Mouse (Mus musculus): ENCODE results near the gene Clec2i.
"Not testable (repeated sequence)": the region's sequence is repeated elsewhere in the genome, so short reads cannot be mapped to it uniquely, and the experiment has no call there.

Gene Clec2i

DNA sequence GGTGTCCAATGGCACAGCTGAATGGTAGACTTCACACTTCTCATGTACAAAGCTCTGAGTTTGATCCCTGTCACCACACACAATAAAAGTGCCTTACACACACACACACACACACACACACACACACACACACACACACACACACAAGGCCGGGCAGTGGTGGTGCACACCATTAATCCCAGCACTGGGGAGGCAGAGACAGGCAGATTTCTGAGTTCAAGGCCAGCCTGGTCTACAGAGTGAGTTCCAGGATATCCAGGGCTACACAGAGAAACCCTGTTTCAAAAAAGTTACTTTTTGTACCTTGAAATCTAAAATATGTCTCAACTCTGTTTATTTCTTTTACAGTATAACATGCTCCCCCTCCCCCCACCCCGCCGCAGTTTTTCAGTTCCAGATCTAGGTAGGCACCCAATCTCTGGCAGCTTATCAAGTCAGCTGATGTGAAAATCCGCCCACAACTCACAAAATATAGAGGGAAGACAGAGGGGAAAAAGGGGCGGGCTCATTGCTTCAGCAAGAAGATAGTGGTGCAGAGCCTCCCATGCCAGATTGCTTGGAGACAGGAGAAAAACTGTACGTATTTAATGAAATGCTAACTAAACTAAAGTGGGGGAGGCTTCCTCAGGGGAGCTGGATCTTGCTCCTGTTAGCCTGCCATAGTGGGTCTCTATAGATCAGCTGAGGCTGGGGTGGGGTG is at the start of gene Clec2i:
Gene Clec2i, plus strand, starts transcription at position 498 of the 700 bp plus-strand sequence.
- DNase-seq = peak; percentile 83

DNA sequence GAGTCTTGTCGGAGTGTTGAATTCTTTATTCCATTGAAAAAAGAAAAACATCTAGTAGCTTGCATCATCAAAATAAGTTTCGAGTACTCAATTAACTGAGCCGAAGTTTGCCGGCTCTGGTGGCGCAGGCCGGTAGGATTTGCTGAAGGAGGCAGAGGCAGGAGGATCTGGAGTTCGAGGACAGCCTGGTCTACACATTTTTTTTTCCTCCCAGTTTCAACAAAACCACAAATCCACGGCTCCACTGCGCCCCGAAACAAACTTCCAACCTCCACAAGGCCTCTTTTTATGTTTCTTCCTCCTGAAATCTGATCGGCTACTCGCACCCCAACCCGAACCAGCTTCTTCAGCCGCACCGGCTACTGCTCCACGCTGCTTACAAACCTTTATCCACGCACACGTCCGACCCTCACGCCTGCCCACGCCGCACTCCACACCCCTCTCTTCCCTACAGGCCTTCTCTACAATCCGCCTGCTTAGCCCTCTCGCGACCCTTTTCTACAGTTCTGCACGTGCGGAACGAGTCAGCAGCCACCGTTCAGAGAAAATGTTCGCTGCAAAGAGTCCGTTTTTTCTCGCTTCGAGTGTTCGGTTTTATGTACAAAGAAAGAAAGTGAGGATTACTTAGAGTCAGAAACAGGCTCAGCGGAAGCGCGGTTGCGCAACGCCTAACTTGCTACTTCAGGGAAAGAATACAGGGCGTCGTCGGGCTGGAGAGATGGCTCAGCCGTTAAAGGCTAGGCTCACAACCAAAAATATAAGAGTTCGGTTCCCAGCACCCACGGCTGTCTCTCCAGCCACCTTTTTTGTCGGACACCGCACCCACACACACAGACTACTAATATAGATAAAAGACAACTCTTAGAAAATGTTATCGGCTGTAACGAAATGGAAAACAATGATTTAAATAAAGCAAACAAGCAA is 48.8 kb upstream of the Clec2i start:
- DNase-seq = peak; percentile 88

DNA sequence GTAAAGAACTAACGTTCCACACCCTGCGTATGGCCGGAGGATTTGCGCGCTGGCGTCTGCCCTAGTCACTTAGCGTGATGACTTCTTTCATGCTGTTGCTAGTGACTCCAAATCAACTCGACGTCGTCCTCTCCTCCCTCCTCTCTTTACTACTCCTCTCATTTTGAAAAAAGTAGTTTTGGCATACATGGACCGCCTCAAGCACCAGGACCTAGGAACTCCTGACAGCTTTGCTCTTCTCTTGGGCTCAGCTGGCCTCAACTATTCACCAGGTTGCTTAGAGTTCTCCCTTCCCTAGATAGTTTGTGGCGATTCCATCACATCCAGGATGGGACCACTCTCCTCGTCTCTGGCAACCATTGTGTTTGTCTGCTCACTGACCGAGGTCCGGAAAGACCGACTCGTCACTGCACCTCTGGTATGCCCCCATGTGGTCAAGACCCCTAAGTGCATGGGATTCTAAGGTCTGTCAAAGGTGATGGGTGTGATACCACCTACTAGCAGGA is 48.1 kb upstream of the Clec2i start:
- DNase-seq = peak; percentile 92

DNA sequence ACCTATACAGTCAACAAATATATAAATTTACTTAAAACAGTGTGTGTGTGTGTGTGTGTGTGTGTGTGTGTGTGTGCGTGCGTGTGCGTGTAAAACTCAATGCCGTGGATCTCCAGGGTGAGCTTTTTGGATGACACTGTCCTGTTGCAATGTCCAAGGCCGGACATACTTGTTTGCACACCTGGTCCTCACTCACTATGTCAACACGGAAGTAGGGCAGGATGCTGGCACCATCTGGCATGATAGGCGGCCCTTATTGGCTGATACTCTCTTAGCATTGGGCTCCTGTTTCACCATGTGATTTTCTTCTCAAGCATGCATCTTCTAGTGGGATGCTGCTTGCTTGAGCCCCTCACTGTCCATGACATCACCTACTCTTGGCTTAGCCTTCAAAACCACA is 47.5 kb upstream of the Clec2i start:
- DNase-seq = no peak

DNA sequence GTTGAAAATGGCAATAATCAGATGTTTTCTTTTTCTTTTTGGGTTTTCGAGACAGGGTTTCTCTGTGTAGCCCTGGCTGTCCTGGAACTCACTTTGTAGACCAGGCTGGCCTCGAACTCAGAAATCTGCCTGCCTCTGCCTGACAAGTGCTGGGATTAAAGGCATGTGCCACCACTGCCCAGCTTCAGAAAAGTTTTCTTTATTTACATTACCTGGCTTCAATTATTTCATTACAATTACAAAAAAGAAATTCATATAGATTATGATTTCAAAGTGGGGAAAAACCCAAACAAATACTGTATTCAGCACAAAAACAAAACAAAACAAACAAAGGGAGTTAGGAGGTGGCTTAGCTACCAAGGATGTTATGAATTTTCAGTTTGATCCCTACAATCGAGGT is 46.7 kb upstream of the Clec2i start:
- DNase-seq = not testable (repeated sequence)

DNA sequence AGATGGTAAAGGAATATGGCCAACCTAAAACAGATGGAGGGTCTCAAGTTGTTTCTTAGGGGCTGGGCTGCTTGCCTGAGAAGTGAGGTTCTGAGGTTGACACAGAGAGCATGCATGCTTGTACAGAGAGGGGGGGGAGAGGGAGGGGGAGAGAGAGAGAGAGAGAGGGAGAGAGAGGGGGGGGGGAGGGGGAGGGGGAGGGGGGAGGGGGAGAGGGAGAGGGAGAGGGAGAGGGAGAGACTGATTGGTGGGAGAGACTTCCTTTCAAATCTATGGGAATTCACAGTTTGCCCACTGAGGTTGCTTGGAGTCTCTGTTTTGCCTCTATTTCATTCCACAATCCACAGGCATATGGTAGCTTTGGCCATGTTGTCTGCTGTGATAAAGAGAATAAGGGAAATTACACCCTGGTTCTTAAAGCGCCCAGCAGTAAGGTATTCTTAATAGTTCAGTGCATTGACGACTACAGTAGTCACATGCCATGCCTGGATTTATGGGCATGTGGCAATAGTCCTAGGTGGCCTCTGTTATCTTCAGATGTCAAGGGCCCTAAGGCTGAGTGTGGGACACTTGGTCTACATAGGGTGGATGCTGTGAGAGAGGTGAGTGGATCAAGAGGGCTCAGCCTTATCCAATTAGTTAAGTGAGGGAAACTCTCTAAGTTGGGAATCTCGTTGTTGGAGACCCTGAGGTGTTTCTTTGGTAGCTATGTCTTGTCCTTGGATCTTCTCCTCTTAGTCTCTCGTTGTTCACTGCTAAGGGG is 45.9 kb upstream of the Clec2i start:
- DNase-seq = no peak

DNA sequence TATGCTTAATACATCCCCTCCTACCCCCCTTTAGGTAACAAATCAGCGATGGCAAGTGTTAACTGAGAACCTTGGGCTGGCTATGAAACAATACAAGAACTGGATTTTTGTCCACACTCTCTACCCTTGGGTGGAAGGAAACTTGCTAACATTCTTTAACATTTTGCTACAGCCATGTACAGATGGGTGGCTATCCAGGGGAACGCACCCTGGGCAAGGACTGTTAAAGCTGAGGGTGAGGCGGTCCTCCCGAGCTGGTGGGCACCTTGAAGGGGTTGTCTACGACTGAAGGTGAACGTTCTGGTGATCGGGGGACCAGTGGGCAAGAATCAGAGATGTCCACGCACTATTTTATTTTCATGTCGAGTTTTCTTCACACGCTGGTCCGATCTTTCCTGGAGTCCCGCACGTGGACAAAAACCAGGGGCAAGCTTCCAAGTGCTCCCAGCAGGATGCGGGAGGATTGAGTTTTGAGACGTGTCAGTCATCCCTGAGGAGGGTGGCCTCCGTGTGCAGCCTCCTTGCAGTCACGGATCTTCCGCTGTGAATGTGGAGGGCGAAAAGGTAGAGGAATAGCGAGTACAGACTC is 44.9 kb upstream of the Clec2i start:
- DNase-seq = no peak

DNA sequence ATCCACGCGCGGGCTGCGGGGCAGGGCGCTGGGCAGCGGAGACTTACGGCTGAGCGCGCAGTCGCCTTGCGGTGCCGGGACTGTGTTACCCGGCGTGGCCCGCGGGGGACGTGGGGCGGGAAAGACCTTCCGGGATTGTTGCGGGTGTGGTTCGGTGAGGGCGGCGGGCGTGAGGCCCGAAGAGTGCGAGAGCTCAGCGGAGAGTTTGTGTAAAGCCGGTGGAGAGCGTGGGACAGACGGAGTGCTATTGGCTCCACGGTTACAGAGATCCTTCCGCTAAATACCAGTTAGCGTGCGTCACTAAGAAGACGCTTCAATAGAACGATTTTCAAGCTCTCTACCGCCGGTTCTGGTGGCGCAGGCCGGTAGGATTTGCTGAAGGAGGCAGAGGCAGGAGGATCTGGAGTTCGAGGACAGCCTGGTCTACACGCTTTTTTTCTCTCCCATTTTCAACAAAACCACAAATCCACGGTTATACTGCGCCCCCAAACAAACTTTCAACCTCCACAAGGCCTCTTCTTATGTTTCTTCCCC is 44.4 kb upstream of the Clec2i start:
- peak; percentile 88 for DNase-seq

DNA sequence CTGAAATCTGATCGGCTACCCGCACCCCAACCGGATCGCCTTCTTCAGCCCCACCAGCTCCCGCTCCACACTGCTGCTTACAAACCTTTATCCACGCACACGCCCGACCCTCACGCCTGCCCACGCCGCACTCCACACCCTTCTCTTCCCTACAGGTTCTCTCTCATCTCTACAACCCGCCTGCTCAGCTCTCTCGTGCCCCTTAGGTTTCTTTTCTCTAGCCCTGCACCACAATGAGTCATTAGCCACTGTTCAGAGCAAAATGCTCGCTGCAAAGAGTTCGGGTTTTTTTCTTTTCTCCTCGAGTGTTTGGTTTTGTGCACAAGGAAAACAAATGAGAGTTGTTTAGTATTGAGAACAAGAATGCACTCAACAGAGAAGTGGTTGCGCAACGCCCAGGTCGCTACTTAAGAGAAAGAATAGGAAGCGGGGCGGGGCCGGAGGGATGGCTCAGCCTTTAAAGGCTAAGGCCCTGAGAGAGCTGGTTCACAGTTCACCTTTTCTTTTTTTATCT is 43.9 kb upstream of the Clec2i start:
- DNase-seq = peak; percentile 68

DNA sequence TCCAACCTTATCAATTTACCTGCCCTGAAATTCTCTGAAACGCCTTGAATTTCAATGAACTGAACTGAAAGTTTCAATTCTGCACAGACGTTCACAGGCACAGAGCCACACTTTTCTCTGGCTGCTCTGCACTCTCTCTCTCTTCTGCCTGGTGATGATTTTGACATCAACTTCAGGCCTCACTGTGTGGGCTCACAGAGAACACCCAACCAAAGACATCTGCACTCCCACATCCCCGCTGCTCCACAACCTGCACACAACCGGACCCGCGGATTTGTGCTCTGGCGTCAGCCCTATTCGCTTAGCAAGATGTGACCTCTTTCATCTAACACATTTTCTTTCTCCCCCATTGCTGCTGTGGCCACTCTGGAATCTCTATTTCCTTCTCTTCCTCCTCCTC is 43.3 kb upstream of the Clec2i start:
- no peak for DNase-seq

DNA sequence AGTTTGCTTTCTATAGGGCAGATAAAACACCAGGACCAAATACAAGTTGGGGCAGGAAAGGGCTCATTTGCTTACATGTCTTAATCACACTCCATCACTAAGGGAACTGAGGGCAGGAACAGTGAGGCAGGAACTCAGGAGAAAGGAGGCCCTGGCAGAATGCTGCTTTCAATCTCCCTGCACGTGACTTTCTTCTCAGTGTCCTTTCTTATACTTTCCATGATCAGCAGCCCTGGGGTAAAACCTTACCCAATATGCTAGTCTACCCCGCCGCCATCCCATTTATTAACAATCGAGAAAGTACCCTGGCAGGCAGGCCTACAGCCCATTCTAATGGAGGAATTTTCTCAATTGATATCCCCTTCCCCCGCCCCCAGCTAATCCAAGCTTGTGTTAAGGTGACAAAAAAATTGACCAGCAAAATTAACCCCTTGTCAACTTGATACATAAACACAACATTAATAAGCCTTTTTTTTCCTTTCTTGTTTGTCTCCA is 42.8 kb upstream of the Clec2i start:
- DNase-seq = no peak

DNA sequence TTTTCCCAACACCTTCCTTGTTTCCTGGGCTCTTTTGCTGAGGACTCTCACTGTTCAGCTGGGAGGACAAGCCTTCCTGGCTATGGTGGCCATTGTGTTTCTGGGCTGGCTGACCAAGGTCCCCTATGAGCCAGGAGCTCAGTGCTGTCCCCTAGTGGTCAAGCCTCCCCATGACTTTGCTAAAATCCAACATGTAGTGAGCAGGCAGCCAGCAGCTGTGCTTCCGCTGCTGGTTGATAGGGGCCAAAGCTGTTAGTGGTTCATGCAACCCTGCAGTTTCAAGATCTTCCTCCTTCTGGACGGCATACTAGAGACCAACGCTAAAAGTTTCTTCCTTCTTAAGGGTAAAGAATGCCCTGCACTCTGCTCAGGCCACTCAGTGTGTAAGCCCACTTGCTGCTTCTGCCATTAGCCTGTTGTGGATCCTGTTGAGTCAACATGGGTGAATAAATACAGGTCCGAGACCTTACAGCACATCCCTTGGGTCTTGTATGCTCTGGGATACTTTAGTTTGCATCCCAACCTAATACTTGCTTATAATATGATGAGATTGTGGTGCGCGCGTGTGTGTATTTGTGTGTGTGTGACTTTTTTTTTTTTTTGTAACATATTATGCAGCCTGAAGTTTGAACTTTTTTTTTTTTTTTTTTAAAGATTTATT is 41.9 kb upstream of the Clec2i start:
- DNase-seq = peak; percentile 89

DNA sequence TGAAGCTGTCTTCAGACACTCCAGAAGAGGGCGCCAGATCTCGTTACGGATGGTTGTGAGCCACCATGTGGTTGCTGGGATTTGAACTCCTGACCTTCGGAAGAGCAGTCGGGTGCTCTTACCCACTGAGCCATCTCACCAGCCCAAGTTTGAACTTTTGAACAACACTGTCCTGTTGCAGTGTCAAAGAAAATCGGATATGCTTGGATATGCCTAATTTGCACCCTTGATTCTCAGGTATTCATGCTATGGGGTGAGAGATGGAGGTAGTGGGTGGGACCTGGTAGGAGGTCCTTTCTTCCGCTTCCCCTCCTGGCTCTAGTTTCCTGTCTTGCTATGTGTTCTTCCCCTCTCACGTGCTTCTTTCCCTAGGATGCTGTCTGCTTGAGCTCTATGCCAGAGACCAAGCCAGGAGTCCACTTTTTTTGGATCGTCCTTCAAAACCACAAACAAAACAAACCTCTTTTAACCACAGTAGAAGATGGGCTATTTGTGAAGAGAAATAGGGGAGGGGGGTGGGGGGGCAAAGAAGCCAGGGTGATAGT is 41.3 kb upstream of the Clec2i start:
- DNase-seq = no peak

DNA sequence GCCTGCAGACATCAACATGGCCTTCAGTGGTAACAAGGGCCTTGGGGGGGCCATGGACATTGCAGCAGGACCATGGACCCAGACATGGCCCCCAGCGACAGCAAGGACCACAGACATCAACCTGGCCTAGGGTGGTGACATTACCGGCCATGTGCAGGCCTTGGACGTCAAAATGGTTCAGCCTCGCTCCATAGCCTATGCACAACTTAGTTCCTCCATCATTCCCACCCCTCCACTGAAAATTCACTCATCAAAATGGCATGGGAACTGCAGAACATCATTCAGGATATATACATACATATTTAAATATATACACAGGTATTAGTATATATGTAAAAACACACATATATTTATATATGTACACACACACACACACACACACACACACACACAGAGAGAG is 40.0 kb upstream of the Clec2i start:
- no peak for DNase-seq

DNA sequence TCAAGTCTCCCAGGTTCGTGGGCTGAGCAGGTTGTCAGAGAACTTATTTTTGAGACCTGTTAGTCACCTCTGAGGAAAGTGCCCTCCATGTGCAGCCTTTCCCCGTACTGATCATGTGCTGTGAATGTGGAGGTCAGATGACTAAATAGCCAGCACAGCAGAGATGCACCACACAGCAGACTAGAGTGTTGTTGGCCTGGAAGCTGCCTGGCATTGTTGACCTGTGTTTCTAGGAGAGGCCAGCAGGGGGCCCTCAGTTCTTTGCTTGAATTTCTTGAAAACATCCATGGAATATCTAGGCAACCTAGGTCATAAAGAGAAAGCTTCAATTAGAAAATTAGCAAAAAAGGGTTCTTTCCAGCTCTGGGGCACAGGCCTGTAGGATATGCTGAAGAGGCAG is 37.5 kb upstream of the Clec2i start:
- no peak for DNase-seq

DNA sequence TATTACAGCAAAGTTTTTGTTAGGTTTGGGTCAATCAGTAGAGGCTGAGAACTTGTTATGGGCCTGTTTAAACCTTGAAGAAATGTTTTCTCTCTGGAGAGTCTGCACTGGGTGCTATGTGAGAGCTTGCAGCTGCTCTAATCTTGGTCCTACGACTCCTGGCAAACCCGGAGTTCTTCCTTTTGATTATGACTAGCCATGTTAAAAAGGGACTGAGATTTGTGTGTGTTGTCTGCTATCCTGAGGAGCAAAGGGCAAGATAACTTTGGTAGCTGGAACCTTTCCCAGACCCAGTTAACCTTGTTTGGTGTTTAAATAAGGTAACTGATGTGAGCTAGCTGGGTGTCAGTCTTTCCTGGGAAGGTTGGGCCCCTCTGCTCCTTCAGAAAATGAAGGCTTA is 36.7 kb upstream of the Clec2i start:
- no peak for DNase-seq

DNA sequence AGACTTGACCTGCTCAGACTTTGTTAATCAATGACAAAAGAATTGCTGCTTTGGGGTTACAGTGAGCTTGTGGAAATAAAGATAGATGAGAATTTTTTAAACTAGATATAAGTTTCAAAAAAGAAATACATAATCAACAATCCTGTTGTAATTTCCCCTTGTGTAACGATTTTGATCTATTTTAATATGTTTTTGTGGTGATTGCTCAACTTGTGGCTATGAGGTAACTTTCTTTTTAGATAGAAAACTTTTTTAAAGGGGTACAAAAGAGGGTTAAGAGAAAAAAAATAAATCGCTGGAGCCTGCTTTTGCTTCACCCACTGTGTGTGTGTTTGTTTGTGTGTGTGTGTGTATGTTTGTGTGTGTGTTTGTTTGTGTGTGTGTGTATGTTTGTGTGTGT is 36.2 kb upstream of the Clec2i start:
- DNase-seq = no peak

DNA sequence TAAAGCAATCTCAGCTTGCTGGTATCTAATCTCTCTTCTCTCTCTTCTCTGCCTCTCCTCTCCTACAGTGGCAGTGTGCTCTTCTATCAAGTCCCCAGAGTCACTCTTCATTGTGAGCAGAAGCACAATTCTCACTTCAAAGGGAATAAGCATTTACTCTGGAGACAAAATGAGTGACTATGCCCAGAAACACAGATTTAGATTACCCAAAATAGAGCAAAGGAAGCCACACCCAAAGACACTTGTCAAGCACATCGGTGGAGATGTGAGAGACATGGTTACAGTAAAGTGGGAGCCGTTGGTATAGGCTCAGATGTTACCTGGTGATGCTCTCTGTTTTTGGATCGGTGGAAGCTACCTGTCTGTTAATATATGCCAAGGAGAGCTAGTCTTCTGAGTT is 34.6 kb upstream of the Clec2i start:
- no peak for DNase-seq

DNA sequence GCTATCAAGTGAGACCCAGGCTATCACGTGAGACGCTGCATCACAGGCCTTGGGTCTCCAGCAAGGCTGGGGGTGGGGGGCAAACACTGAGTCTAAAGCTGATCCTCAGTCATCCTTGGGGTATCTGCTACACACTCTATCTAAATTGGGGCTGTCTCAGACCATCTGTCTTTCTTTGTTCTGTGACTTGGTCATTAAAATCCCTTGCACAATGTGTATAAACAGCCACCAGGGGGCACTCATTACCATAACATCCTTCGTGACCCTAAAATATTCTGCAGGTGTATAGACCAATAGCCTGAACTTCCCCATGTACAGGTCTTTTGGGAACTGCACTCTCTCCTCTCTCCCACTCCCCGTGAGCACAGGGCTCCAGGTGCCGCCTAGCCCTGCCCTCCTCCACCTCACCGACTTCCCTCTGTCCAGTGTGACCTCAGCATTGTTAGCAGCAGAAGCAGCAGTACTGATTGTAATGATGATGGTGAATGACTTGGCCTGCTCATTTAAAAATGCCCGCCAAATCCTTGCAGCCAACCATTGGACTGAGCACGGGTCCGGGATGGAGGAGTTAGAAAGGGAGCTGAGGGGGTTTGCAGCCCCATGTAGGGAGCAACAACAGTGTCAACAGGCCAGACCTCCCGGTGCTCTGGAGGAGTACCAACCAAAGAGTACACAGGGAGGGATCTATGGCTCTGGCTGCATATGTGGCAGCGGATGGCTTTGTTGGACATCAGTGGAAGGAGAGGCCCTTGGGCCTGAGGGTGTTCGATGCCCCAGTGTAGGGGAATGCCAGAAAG is 33.2 kb upstream of the Clec2i start:
- peak; percentile 85 for DNase-seq

DNA sequence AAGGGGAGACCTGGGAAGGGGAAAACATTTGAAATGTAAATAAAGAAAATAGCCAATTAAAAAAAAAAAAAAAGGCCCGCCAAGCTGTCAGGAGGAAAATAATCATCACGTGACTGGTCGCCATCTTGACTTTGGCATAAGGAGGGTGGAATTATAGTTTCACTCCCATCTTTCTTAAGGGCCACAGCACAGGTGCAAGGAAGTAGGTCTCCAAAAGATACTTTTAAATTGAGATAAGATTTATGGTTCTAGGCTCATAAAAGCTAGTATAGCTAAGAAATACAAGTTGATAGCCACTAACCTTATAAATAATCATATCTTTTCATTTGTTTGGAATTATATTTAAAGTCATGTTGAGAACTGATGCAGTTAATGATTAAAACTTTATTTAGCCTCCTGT is 32.5 kb upstream of the Clec2i start:
- DNase-seq = no peak

Measured in thymus, postnatal 14 days (tissue).